Mouse (Mus musculus): Measurements from ENCODE around the gene Pou2af1.

DNA sequence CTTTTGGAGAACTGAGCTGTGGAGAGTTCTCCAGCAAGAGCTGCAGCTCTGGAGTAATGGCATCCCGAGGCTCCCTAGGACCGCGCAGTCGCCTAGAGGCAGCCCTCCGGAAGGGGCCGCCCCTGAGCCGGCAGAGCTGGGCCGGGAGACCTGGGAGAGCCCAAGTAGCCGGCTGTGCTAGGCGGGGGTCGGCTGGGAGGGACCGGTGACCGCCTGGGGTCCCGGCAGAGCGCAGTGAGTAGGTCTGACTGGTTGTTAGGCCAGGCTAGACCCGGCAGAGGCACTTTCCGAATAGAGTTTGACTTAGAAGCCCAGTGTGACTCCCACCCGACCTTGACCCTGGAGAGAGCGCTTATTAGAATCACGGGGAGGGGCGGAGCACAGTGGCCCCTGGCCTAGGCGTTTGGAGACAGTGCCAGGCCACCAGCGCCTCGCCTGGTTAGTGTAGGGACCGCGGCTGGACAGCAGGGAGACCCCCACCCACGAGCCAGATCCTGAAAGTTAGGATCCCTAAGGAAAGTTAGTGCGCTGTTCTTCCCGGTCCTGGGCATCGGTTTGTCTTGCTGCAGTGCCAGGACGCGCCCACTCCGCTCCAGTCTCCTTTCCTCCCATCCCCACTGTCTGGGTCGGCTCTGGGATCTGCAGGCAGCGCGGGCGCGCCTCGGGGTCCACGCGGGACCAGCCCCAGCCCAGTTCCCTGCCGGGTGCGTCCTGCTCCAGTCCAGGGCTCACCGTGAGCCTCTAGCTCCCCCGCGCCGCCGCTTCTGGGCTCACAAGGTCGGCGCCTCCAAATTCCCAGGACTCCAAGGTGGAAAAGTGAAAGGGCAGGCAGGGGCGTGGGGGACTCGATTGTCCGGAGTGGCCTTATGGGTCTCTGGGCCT, 65.2 kb downstream of the Pou2af1 start, which contains the start of gene Colca2:
- no peak for TF ChIP-seq CTCF (IDR thresholded peaks at IDR 0.05; ENCODE audit: insufficient read depth, low read length)
- peak; percentile 48; the same call in 1 of the 2 replicates for TF ChIP-seq POLR2A (IDR thresholded peaks at IDR 0.05; ENCODE audit: borderline replicate concordance, extremely low read depth, low read depth, low read length)
